Comparison of ENCODE assay signal across 9 mouse cellular contexts in the genomic region with DNA sequence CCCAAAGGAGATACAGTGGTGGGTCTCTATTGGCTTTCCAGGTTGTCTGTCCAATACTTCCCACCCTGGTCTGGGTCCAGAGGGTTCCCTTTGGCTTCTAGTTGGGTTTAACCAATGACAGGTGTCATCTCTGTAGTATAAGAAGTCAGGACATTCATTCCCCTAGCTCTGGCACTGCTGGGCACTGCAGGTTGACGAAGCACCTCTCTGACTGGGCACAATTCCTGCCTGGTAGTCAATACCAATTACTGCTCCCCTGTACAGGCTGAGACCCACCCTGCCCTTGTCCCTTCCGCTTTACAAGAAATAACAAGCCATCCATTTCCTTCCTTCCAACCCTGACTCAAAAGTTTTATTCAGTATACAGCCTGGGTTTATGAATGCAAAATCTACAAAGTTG.
A peak's percentile ranks its signal among the peaks of the same experiment; 100 is the strongest.
DNase-seq lines count a peak whose midpoint lies in the region; ATAC-seq and TF ChIP-seq lines count a peak whose summit lies in the region.
"Had no signal": no experiment of that assay in that cellular context is flagged by ENCODE, and none has a peak within 500 bp of the region (broad histone marks: within the 10 kb centered on the region; RNA-seq: fewer than 3 reads in every experiment).

No protein-coding gene starts in this region.

- H3K4me3 ChIP-seq in heart, embryonic 10.5 days, result no peak overlapping the region
- H3K4me3 ChIP-seq in kidney, postnatal 0 days (replicated peaks; ENCODE audit: low read depth, low read length), result no peak overlapping the region
- H3K4me3 ChIP-seq in embryonic facial prominence, embryonic 14.5 days (ENCODE audit: low read depth, low read length), result no peak overlapping the region
- H3K4me3 ChIP-seq in midbrain, embryonic 13.5 days (replicated peaks), result no peak overlapping the region

- H3K9me3 ChIP-seq in heart, embryonic 10.5 days, result no peaks in the 10 kb centered on the region
- no peaks in the 10 kb centered on the region for H3K9me3 ChIP-seq in kidney, postnatal 0 days (replicated peaks; ENCODE audit: low read length)
- H3K9me3 ChIP-seq in embryonic facial prominence, embryonic 14.5 days (ENCODE audit: control insufficient read depth, low read length), result no peaks in the 10 kb centered on the region
- H3K9me3 ChIP-seq in midbrain, embryonic 13.5 days, result no peaks in the 10 kb centered on the region

- peaks cover 34% of the 10 kb centered on the region for H3K4me1 ChIP-seq in heart, embryonic 10.5 days
- H3K4me1 ChIP-seq in kidney, postnatal 0 days (replicated peaks; ENCODE audit: insufficient read depth, low read length), result peaks cover 14% of the 10 kb centered on the region
- H3K4me1 ChIP-seq in embryonic facial prominence, embryonic 14.5 days (ENCODE audit: control insufficient read depth, insufficient read depth, low read length), result peaks cover 28% of the 10 kb centered on the region
- peaks cover 37% of the 10 kb centered on the region for H3K4me1 ChIP-seq in midbrain, embryonic 13.5 days (replicated peaks)

- H3K36me3 ChIP-seq in heart, embryonic 10.5 days, result no peaks in the 10 kb centered on the region
- H3K36me3 ChIP-seq in kidney, postnatal 0 days (ENCODE audit: insufficient read depth, low read length), result 0 out of 2 replicates have a peak, but pooled peaks cover 3% of the 10 kb centered on the region
- no peaks in the 10 kb centered on the region for H3K36me3 ChIP-seq in embryonic facial prominence, embryonic 14.5 days (ENCODE audit: control insufficient read depth, insufficient read depth, low read length)
- H3K36me3 ChIP-seq in midbrain, embryonic 13.5 days, result no peaks in the 10 kb centered on the region

- no peak for DNase-seq in heart, embryonic 10.5 days (ENCODE audit: low spot score)
- no peak for DNase-seq in heart, adult 8-10 months (ENCODE audit: low spot score)
- no peak for DNase-seq in kidney, postnatal 0 days (ENCODE audit: low spot score)
- no peak for DNase-seq in kidney, adult 8-10 months
- DNase-seq in embryonic facial prominence, embryonic 14.5 days (ENCODE audit: low spot score), result no peak
- DNase-seq in embryo, embryonic 9.5 days (ENCODE audit: extremely low spot score), result no peak
- DNase-seq in adrenal gland, adult 18-20 months (ENCODE audit: low spot score in 2 of 2), result no peak

- WGBS in heart, embryonic 10.5 days, result 91% methylated on average over 2 of the region's 2 CpGs
- WGBS in kidney, postnatal 0 days, result 84% methylated on average over 2 of the region's 2 CpGs
- WGBS in embryonic facial prominence, embryonic 14.5 days, result 88% methylated on average over 2 of the region's 2 CpGs
- 96% methylated on average over 2 of the region's 2 CpGs for WGBS in midbrain, embryonic 13.5 days

- peak overlapping the region; percentile 74 for H3K27ac ChIP-seq in heart, embryonic 10.5 days
- peak overlapping the region; percentile 79; the same call in 1 of the 2 replicates for H3K27ac ChIP-seq in kidney, postnatal 0 days
- H3K27ac ChIP-seq in embryonic facial prominence, embryonic 14.5 days (replicated peaks; ENCODE audit: low read depth, low read length), result peak overlapping the region; percentile 61
- peak overlapping the region; percentile 73 for H3K27ac ChIP-seq in midbrain, embryonic 13.5 days

- no peak for ATAC-seq in kidney, postnatal 0 days (replicated peaks; ENCODE audit: low FRiP score, low read depth)
- ATAC-seq in embryonic facial prominence, embryonic 14.5 days (ENCODE audit: low read depth), result no peak
- ATAC-seq in midbrain, embryonic 13.5 days, result 0 out of 2 replicates have a peak, but pooled peaks have one; percentile 51

- no peak overlapping the region for H3K4me2 ChIP-seq in kidney, postnatal 0 days (ENCODE audit: low read length)
- no peak overlapping the region for H3K4me2 ChIP-seq in embryonic facial prominence, embryonic 14.5 days (ENCODE audit: low read depth, low read length)
- H3K4me2 ChIP-seq in midbrain, embryonic 13.5 days (replicated peaks), result no peak overlapping the region

- no peaks in the 10 kb centered on the region for H3K27me3 ChIP-seq in heart, embryonic 10.5 days (ENCODE audit: insufficient read depth, poor library complexity, severe bottlenecking)
- H3K27me3 ChIP-seq in kidney, postnatal 0 days (ENCODE audit: insufficient read depth, low read length), result no peaks in the 10 kb centered on the region
- no peaks in the 10 kb centered on the region for H3K27me3 ChIP-seq in embryonic facial prominence, embryonic 14.5 days (replicated peaks; ENCODE audit: control insufficient read depth, insufficient read depth, low read length)
- H3K27me3 ChIP-seq in midbrain, embryonic 13.5 days, result no peaks in the 10 kb centered on the region
- H3K27me3 ChIP-seq: Patski had no signal

- no peak for TF ChIP-seq CTCF in kidney, postnatal 0 days (IDR thresholded peaks at IDR 0.05; ENCODE audit: low read depth)

- no peak overlapping the region for H3K9ac ChIP-seq in kidney, postnatal 0 days (ENCODE audit: low read depth, low read length)
- no peak overlapping the region for H3K9ac ChIP-seq in embryonic facial prominence, embryonic 14.5 days (ENCODE audit: low read depth, low read length)
- no peak overlapping the region for H3K9ac ChIP-seq in midbrain, embryonic 13.5 days (replicated peaks)
